Mouse (Mus musculus) cerebellum, postnatal 10 days (tissue): ENCODE results near the gene Lhx9.

Source experiments
- DNase-seq, 2 experiments: peaks; one replicate each; pipeline ENCODE4 v3.0.0; 2021; ENCODE audit warnings: mixed read lengths in 2 of 2

The Lhx9 gene

GRCm38 (mm10) chr1:138839809-138840430, 8.5 kb downstream of the Lhx9 start:
- peak in 1 of 2 experiments; percentile 38 for DNase-seq

GRCm38 (mm10) chr1:138839291-138839690, 9.1 kb downstream of the Lhx9 start:
- DNase-seq = no peak

GRCm38 (mm10) chr1:138837786-138838743, 10.3 kb downstream of the Lhx9 start:
- DNase-seq = peak; percentile 41 to 46

DNA sequence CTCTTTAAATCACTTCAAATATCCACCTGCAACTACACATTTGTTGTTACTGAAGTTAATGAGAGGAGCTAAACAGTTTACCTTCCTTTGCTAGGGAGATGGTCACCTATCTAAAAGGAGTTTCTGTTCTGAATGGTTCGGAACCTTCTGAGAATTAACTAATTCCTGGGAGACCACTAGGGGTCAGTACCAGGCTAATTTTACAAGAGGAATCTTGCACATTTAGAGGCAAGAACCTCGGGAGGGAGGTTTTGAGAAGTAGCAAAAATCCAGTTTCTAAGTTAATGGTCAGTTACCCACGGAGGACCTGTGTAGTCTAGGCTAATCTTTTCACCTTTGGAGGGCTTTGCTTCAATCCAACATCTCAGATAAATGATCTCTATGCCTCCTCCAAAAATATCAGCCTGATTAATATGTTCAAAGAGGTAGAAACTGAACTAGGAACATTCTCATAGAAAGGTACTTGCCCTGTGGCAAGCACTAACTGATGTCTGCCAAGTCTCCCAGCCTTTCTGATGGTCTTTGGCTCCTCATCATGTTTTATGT, 12.9 kb downstream of the Lhx9 start:
- DNase-seq = peak; percentile 67 to 82

GRCm38 (mm10) chr1:138831309-138831708, 17.1 kb downstream of the Lhx9 start:
- peak in 1 of 2 experiments; percentile 41 for DNase-seq

DNA sequence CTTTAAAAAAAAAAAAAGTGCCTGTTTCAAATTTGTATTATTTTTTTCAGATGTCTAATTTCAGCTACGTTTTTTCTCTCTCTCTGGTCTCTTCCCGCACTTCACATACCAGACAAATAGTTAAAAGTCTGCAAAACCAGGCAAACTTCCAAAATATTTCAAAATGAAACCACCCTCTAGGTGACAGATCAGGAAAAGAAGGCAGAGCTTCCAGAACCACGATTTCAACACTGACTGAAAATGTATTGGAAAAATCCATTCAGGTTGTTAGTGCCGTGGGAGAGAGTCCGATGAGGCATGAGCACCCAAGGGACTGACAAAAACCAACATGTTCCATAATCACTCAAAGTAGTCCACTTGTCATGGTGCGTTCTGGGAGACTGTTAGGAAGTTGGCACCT, 21.5 kb downstream of the Lhx9 start:
- DNase-seq = no peak

- no peak for DNase-seq
Observed at GRCm38 (mm10) chr1:138822985-138823322, 25.4 kb downstream of the Lhx9 start.

- DNase-seq = no peak
Observed at GRCm38 (mm10) chr1:138822255-138822984, 26.0 kb downstream of the Lhx9 start.

DNA sequence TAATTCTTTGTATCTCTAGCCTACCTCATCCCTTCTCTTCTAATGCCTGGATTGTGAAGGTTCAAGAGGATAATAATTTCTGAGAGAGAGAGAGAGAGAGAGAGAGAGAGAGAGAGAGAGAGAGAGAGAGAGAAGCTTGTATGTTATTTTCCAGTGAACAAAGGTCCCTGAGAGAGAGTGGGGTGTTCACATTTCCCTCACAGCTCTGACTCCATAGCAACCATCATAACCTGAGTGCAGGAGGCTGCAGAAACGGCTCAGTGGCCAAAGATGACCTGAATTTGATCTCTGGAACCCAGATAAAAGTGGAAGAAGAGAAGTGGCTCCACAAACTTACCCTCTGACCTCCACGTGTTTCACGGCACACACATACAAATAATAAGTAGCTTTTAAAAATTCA, 46.6 kb downstream of the Lhx9 start:
- no peak for DNase-seq

DNA sequence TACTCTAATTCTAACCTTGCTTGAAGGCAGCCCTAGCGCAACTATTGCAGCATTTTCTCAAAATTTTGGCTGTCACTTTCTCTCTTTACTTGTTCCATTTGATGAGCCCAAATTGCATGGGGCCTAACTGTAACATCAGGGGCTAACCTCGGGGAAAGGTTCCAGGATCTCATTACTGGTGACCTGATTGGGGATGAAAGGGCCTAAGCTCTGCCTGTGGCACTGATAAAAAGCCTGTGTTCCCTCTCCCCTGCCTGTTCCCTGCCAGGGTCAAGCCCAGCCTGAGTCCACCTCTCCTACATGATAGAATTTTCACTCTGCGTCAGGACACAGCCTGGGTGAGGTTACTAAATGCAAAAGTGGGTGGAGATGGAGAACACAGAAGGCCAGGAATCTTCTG, 47.1 kb downstream of the Lhx9 start:
- no peak for DNase-seq

GRCm38 (mm10) chr1:138799692-138800314, 48.6 kb downstream of the Lhx9 start:
- DNase-seq = no peak

- DNase-seq = no peak
Observed at GRCm38 (mm10) chr1:138798110-138798509, 50.3 kb downstream of the Lhx9 start.

- DNase-seq = peak; percentile 12 to 20
Observed at GRCm38 (mm10) chr1:138785856-138786255, 62.5 kb downstream of the Lhx9 start.

- DNase-seq = no peak
Observed at GRCm38 (mm10) chr1:138784019-138784418, 64.4 kb downstream of the Lhx9 start.
